Mouse (Mus musculus) heart, embryonic 13.5 days (tissue): ENCODE measurements at regions not wholly inside any gene's neighbourhood (a gene's known extent, or its start where the extent isn't known, plus 50 kb on each side); places are given as distances from the start of the nearest gene placed in this dataset.
A peak's percentile ranks its signal among the peaks of the same experiment; 100 is the strongest.

Experiments used
- ATAC-seq: fragments of 200-750 bp; cut with Nextera tagmentation; 2 replicates; pipeline ENCODE4 v1.8.0; 2017; ENCODE audit warnings: moderate TSS enrichment; ENCODE audit not compliant: insufficient number of reproducible peaks, low FRiP score, low TSS enrichment; ENCODE audit errors: extremely low read depth
- H3K27ac ChIP-seq: fragments of 300-500 bp; sonication (generic); replicated peaks from 2 replicates; pipeline ENCODE4 v1.5.1; 2015; ENCODE audit warnings: moderate library complexity, mild to moderate bottlenecking, inconsistent platforms
- H3K27me3 ChIP-seq: fragments of 300-500 bp; sonication (generic); replicated peaks from 2 replicates; pipeline ENCODE4 v1.6.1; 2015; ENCODE audit warnings: mild to moderate bottlenecking, inconsistent platforms
- H3K36me3 ChIP-seq: fragments of 300-500 bp; sonication (generic); 2 replicates; pipeline ENCODE4 v1.6.1; 2015; ENCODE audit warnings: mild to moderate bottlenecking, inconsistent platforms
- H3K4me1 ChIP-seq: fragments of 300-500 bp; sonication (generic); 2 replicates; pipeline ENCODE4 v1.6.1; 2015; ENCODE audit warnings: inconsistent platforms
- H3K4me2 ChIP-seq: fragments of 300-500 bp; sonication (generic); 2 replicates; pipeline ENCODE4 v1.6.1; 2015; ENCODE audit warnings: inconsistent platforms, mild to moderate bottlenecking, moderate library complexity
- H3K4me3 ChIP-seq: fragments of 300-500 bp; sonication (generic); 2 replicates; pipeline ENCODE4 v1.5.1; 2015; ENCODE audit warnings: moderate library complexity, mild to moderate bottlenecking, inconsistent platforms
- H3K9ac ChIP-seq: fragments of 300-500 bp; sonication (generic); 2 replicates; pipeline ENCODE4 v1.6.1; 2015; ENCODE audit warnings: inconsistent platforms, mild to moderate bottlenecking, moderate library complexity
- H3K9me3 ChIP-seq: fragments of 300-500 bp; sonication (generic); 2 replicates; pipeline ENCODE4 v1.6.1; 2016; ENCODE audit warnings: inconsistent platforms
- WGBS: fragments of 180-500 bp; shearing (Covaris S2); methylation state at CpG from one replicate; pipeline ENCODE4 v1.1.7; 2015; ENCODE audit warnings: mixed read lengths; 5-methylcytosine and 5-hydroxymethylcytosine counted together

GRCm38 (mm10) chr1:72038518-72038917, 173.6 kb downstream of the Mreg start:
- H3K9ac ChIP-seq, result no peak overlapping the region
- no peaks in the 10 kb centered on the region for H3K36me3 ChIP-seq
- no peak overlapping the region for H3K27ac ChIP-seq
- H3K9me3 ChIP-seq, result no peaks in the 10 kb centered on the region
- H3K4me3 ChIP-seq, result no peak overlapping the region
- WGBS, result 51% methylated on average over 9 of the region's 9 CpGs
- H3K4me2 ChIP-seq, result peak overlapping the region; percentile 5; the same call in 1 of the 2 replicates
- no peaks in the 10 kb centered on the region for H3K27me3 ChIP-seq
- no peak for ATAC-seq
- peaks cover 9% of the 10 kb centered on the region for H3K4me1 ChIP-seq

- H3K36me3 ChIP-seq, result no peaks in the 10 kb centered on the region
- ATAC-seq, result no peak; the same call in 1 of the 2 replicates
- H3K27ac ChIP-seq, result no peak overlapping the region
- H3K4me2 ChIP-seq, result no peak overlapping the region
- H3K4me3 ChIP-seq, result no peak overlapping the region
- 20% methylated on average over 5 of the region's 5 CpGs for WGBS
- no peak overlapping the region for H3K9ac ChIP-seq
- no peaks in the 10 kb centered on the region for H3K27me3 ChIP-seq
- peaks cover 9% of the 10 kb centered on the region for H3K4me1 ChIP-seq
- H3K9me3 ChIP-seq, result no peaks in the 10 kb centered on the region
These were observed 175.5 kb downstream of the Mreg start for GRCm38 (mm10) chr1:72036600-72036999.

GRCm38 (mm10) chr1:72036141-72036540, 176.0 kb downstream of the Mreg start:
- 74% methylated on average over 5 of the region's 5 CpGs for WGBS
- Histone ChIP-seq H3K36me3 (no peaks in the 10 kb centered on the region), H3K4me3 (no peak overlapping the region), H3K27ac (no peak overlapping the region), H3K4me1 (peaks cover 9% of the 10 kb centered on the region), H3K9me3 (no peaks in the 10 kb centered on the region), H3K27me3 (no peaks in the 10 kb centered on the region), H3K4me2 (no peak overlapping the region), H3K9ac (no peak overlapping the region)
- no peak for ATAC-seq

- Histone ChIP-seq H3K27ac (no peak overlapping the region), H3K27me3 (no peaks in the 10 kb centered on the region), H3K4me3 (no peak overlapping the region), H3K36me3 (no peaks in the 10 kb centered on the region), H3K9ac (no peak overlapping the region), H3K4me1 (peaks cover 12% of the 10 kb centered on the region), H3K4me2 (no peak overlapping the region), H3K9me3 (no peaks in the 10 kb centered on the region)
- WGBS, result 78% methylated on average over 2 of the region's 2 CpGs
- no peak for ATAC-seq
These were observed 178.2 kb downstream of the Mreg start for GRCm38 (mm10) chr1:72033941-72034340.

- no peak overlapping the region for H3K27ac ChIP-seq
These were observed 179.9 kb downstream of the Mreg start for GRCm38 (mm10) chr1:72032214-72032613.

GRCm38 (mm10) chr1:72030763-72031405, 181.2 kb downstream of the Mreg start:
- H3K4me1 ChIP-seq, result peaks cover 8% of the 10 kb centered on the region; the same call in 1 of the 2 replicates
- no peak for ATAC-seq
- WGBS, result 62% methylated on average over 8 of the region's 8 CpGs
- H3K36me3 ChIP-seq, result no peaks in the 10 kb centered on the region
- no peak overlapping the region for H3K4me2 ChIP-seq
- H3K27ac ChIP-seq, result no peak overlapping the region
- no peaks in the 10 kb centered on the region for H3K9me3 ChIP-seq
- H3K4me3 ChIP-seq, result no peak overlapping the region
- H3K9ac ChIP-seq, result no peak overlapping the region
- H3K27me3 ChIP-seq, result no peaks in the 10 kb centered on the region

More at GRCm38 (mm10) chr1:72032214-72032613, 179.9 kb downstream of the Mreg start:
- H3K4me2 ChIP-seq, result no peak overlapping the region
- no peaks in the 10 kb centered on the region for H3K36me3 ChIP-seq
- H3K9ac ChIP-seq, result no peak overlapping the region
- ATAC-seq, result no peak
- peaks cover 12% of the 10 kb centered on the region for H3K4me1 ChIP-seq
- no peak overlapping the region for H3K4me3 ChIP-seq
- WGBS, result 57% methylated on average over 4 of the region's 4 CpGs
- no peaks in the 10 kb centered on the region for H3K9me3 ChIP-seq
- H3K27me3 ChIP-seq, result no peaks in the 10 kb centered on the region

- H3K27ac ChIP-seq, result no peak overlapping the region
- WGBS, result 60% methylated on average over 6 of the region's 6 CpGs
- no peaks in the 10 kb centered on the region for H3K36me3 ChIP-seq
- H3K4me3 ChIP-seq, result no peak overlapping the region
- H3K9ac ChIP-seq, result no peak overlapping the region
- H3K27me3 ChIP-seq, result no peaks in the 10 kb centered on the region
- H3K9me3 ChIP-seq, result no peaks in the 10 kb centered on the region
- H3K4me2 ChIP-seq, result no peak overlapping the region
- H3K4me1 ChIP-seq, result 0 out of 2 replicates have a peak, but pooled peaks cover 3% of the 10 kb centered on the region
- ATAC-seq, result no peak
These were observed 182.5 kb downstream of the Mreg start for GRCm38 (mm10) chr1:72029625-72030024.

- Histone ChIP-seq H3K9me3 (no peaks in the 10 kb centered on the region), H3K4me3 (no peak overlapping the region), H3K9ac (no peak overlapping the region), H3K4me2 (no peak overlapping the region), H3K27me3 (no peaks in the 10 kb centered on the region), H3K4me1 (0 out of 2 replicates have a peak, but pooled peaks cover 3% of the 10 kb centered on the region), H3K36me3 (no peaks in the 10 kb centered on the region), H3K27ac (no peak overlapping the region)
- ATAC-seq, result no peak
- 72% methylated on average over 4 of the region's 4 CpGs for WGBS
These were observed 185.2 kb downstream of the Mreg start for GRCm38 (mm10) chr1:72026861-72027260.

GRCm38 (mm10) chr1:72022631-72023030, 189.5 kb downstream of the Mreg start:
- Histone ChIP-seq H3K4me3 (no peak overlapping the region), H3K9me3 (no peaks in the 10 kb centered on the region), H3K9ac (no peak overlapping the region), H3K27me3 (no peaks in the 10 kb centered on the region), H3K4me2 (no peak overlapping the region), H3K4me1 (peaks cover 20% of the 10 kb centered on the region), H3K27ac (no peak overlapping the region), H3K36me3 (no peaks in the 10 kb centered on the region)
- ATAC-seq, result no peak
- 71% methylated on average over 3 of the region's 3 CpGs for WGBS

- peaks cover 41% of the 10 kb centered on the region for H3K4me1 ChIP-seq
- H3K27me3 ChIP-seq, result no peaks in the 10 kb centered on the region
- no peak overlapping the region for H3K9ac ChIP-seq
- no peak for ATAC-seq
- no peak overlapping the region for H3K27ac ChIP-seq
- WGBS, result 67% methylated on average over 4 of the region's 4 CpGs
- H3K9me3 ChIP-seq, result no peaks in the 10 kb centered on the region
- H3K4me3 ChIP-seq, result no peak overlapping the region
- H3K36me3 ChIP-seq, result no peaks in the 10 kb centered on the region
- H3K4me2 ChIP-seq, result no peak overlapping the region
These were observed 193.5 kb downstream of the Mreg start for GRCm38 (mm10) chr1:72018479-72019222.

- Histone ChIP-seq H3K4me1 (peaks cover 46% of the 10 kb centered on the region), H3K9me3 (no peaks in the 10 kb centered on the region), H3K9ac (no peak overlapping the region), H3K27me3 (no peaks in the 10 kb centered on the region), H3K4me2 (no peak overlapping the region), H3K4me3 (no peak overlapping the region), H3K36me3 (no peaks in the 10 kb centered on the region), H3K27ac (no peak overlapping the region)
- no peak for ATAC-seq
- 76% methylated on average over 1 of the region's 1 CpGs for WGBS
These were observed 194.2 kb downstream of the Mreg start for GRCm38 (mm10) chr1:72017814-72018478.
